Mouse (Mus musculus): ENCODE measurements at regions not wholly inside any gene's neighbourhood (a gene's known extent, or its start where the extent isn't known, plus 50 kb on each side); places are given as distances from the start of the nearest gene placed in this dataset.
"Not testable (repeated sequence)": the region's sequence is repeated elsewhere in the genome, so short reads cannot be mapped to it uniquely, and the experiment has no call there.

GRCm38 (mm10) chr8:40019281-40019943 is 655.5 kb upstream of the Adam24 start:
- Histone ChIP-seq H3K36me3 (no peaks in the 10 kb centered on the region), H3K9ac (no peak overlapping the region), H3K27ac (replicated peaks) (no peak overlapping the region), H3K4me2 (replicated peaks) (no peak overlapping the region), H3K27me3 (no peaks in the 10 kb centered on the region), H3K4me3 (replicated peaks) (no peak overlapping the region), H3K9me3 (replicated peaks) (peaks cover 3% of the 10 kb centered on the region; the same call in 1 of the 2 replicates), H3K4me1 (no peaks in the 10 kb centered on the region)
- no peak for ATAC-seq (ENCODE audit: insufficient number of reproducible peaks, low FRiP score, low TSS enrichment, low read depth)
- 86% methylated on average over 5 of the region's 5 CpGs for WGBS

- H3K36me3 ChIP-seq = no peaks in the 10 kb centered on the region
- no peak overlapping the region for H3K4me2 ChIP-seq (replicated peaks)
- no peaks in the 10 kb centered on the region for H3K27me3 ChIP-seq
- H3K27ac ChIP-seq (replicated peaks) = no peak overlapping the region
- ATAC-seq (ENCODE audit: insufficient number of reproducible peaks, low FRiP score, low TSS enrichment, low read depth) = no peak
- H3K9me3 ChIP-seq (replicated peaks) = no peaks in the 10 kb centered on the region
- H3K4me1 ChIP-seq = no peaks in the 10 kb centered on the region
- H3K9ac ChIP-seq = no peak overlapping the region
- H3K4me3 ChIP-seq (replicated peaks) = no peak overlapping the region
Observed at GRCm38 (mm10) chr8:40064145-40064544, 610.7 kb upstream of the Adam24 start.

- WGBS = 86% methylated on average over 2 of the region's 2 CpGs
Observed at GRCm38 (mm10) chr8:40071131-40071530, 603.7 kb upstream of the Adam24 start.

GRCm38 (mm10) chr8:40080976-40081375 is 593.9 kb upstream of the Adam24 start:
- H3K9me3 ChIP-seq (replicated peaks); H3K4me2 ChIP-seq (replicated peaks); ATAC-seq (ENCODE audit: insufficient number of reproducible peaks, low FRiP score, low TSS enrichment, low read depth); H3K4me1 ChIP-seq; H3K36me3 ChIP-seq; H3K4me3 ChIP-seq (replicated peaks); H3K27me3 ChIP-seq; H3K27ac ChIP-seq (replicated peaks); H3K9ac ChIP-seq: not testable (repeated sequence)

More at GRCm38 (mm10) chr8:40071131-40071530, 603.7 kb upstream of the Adam24 start:
- no peak overlapping the region for H3K9ac ChIP-seq
- no peaks in the 10 kb centered on the region for H3K27me3 ChIP-seq
- H3K36me3 ChIP-seq = no peaks in the 10 kb centered on the region
- no peak overlapping the region for H3K4me3 ChIP-seq (replicated peaks)
- no peak overlapping the region for H3K4me2 ChIP-seq (replicated peaks)
- no peak overlapping the region for H3K27ac ChIP-seq (replicated peaks)
- H3K4me1 ChIP-seq = no peaks in the 10 kb centered on the region
- H3K9me3 ChIP-seq (replicated peaks) = no peaks in the 10 kb centered on the region
- ATAC-seq (ENCODE audit: insufficient number of reproducible peaks, low FRiP score, low TSS enrichment, low read depth) = no peak

GRCm38 (mm10) chr8:40084129-40084528 is 590.7 kb upstream of the Adam24 start:
- Histone ChIP-seq H3K36me3 (no peaks in the 10 kb centered on the region), H3K4me1 (no peaks in the 10 kb centered on the region), H3K9ac (no peak overlapping the region), H3K4me2 (replicated peaks) (no peak overlapping the region), H3K27me3 (no peaks in the 10 kb centered on the region), H3K27ac (replicated peaks) (no peak overlapping the region), H3K4me3 (replicated peaks) (no peak overlapping the region), H3K9me3 (replicated peaks) (no peaks in the 10 kb centered on the region)
- no peak for ATAC-seq (ENCODE audit: insufficient number of reproducible peaks, low FRiP score, low TSS enrichment, low read depth)
- WGBS = 51% methylated on average over 1 of the region's 1 CpGs

GRCm38 (mm10) chr8:40089377-40089776 is 585.5 kb upstream of the Adam24 start:
- Histone ChIP-seq H3K4me2 (replicated peaks) (no peak overlapping the region), H3K4me1 (no peaks in the 10 kb centered on the region), H3K27ac (replicated peaks) (no peak overlapping the region), H3K36me3 (no peaks in the 10 kb centered on the region), H3K9me3 (replicated peaks) (no peaks in the 10 kb centered on the region), H3K9ac (no peak overlapping the region), H3K4me3 (replicated peaks) (no peak overlapping the region), H3K27me3 (no peaks in the 10 kb centered on the region)
- ATAC-seq (ENCODE audit: insufficient number of reproducible peaks, low FRiP score, low TSS enrichment, low read depth) = no peak
- WGBS = 81% methylated on average over 4 of the region's 4 CpGs

- Histone ChIP-seq H3K36me3 (no peaks in the 10 kb centered on the region), H3K4me2 (replicated peaks) (no peak overlapping the region), H3K9me3 (replicated peaks) (no peaks in the 10 kb centered on the region), H3K9ac (no peak overlapping the region), H3K4me1 (no peaks in the 10 kb centered on the region), H3K27me3 (no peaks in the 10 kb centered on the region), H3K4me3 (replicated peaks) (no peak overlapping the region), H3K27ac (replicated peaks) (no peak overlapping the region)
- no peak for ATAC-seq (ENCODE audit: insufficient number of reproducible peaks, low FRiP score, low TSS enrichment, low read depth)
- WGBS = 87% methylated on average over 3 of the region's 3 CpGs
Observed at GRCm38 (mm10) chr8:40124402-40124801, 550.5 kb upstream of the Adam24 start.

- H3K4me1 ChIP-seq = no peaks in the 10 kb centered on the region
- no peaks in the 10 kb centered on the region for H3K9me3 ChIP-seq (replicated peaks)
- no peak overlapping the region for H3K4me2 ChIP-seq (replicated peaks)
- no peak overlapping the region for H3K27ac ChIP-seq (replicated peaks)
- H3K27me3 ChIP-seq = no peaks in the 10 kb centered on the region
- no peak overlapping the region for H3K9ac ChIP-seq
- no peak overlapping the region for H3K4me3 ChIP-seq (replicated peaks)
- WGBS = 82% methylated on average over 8 of the region's 8 CpGs
- H3K36me3 ChIP-seq = no peaks in the 10 kb centered on the region
- no peak for ATAC-seq (ENCODE audit: insufficient number of reproducible peaks, low FRiP score, low TSS enrichment, low read depth)
Observed at GRCm38 (mm10) chr8:40127141-40127540, 547.7 kb upstream of the Adam24 start.

GRCm38 (mm10) chr8:40132662-40133257 is 542.1 kb upstream of the Adam24 start:
- H3K9me3 ChIP-seq (replicated peaks) = no peaks in the 10 kb centered on the region
- H3K36me3 ChIP-seq = no peaks in the 10 kb centered on the region
- H3K4me2 ChIP-seq (replicated peaks) = no peak overlapping the region
- no peak overlapping the region for H3K9ac ChIP-seq
- H3K4me3 ChIP-seq (replicated peaks) = no peak overlapping the region
- no peak for ATAC-seq (ENCODE audit: insufficient number of reproducible peaks, low FRiP score, low TSS enrichment, low read depth)
- WGBS = 18% methylated on average over 9 of the region's 9 CpGs
- no peaks in the 10 kb centered on the region for H3K4me1 ChIP-seq
- H3K27me3 ChIP-seq = no peaks in the 10 kb centered on the region
- no peak overlapping the region for H3K27ac ChIP-seq (replicated peaks)

GRCm38 (mm10) chr8:40150911-40151797 is 523.7 kb upstream of the Adam24 start:
- no peak for ATAC-seq (ENCODE audit: insufficient number of reproducible peaks, low FRiP score, low TSS enrichment, low read depth)
- Histone ChIP-seq H3K36me3 (no peaks in the 10 kb centered on the region), H3K9ac (no peak overlapping the region), H3K4me1 (no peaks in the 10 kb centered on the region), H3K4me2 (replicated peaks) (peak overlapping the region; percentile 54), H3K27ac (replicated peaks) (no peak overlapping the region), H3K4me3 (replicated peaks) (peak overlapping the region; percentile 30), H3K9me3 (replicated peaks) (no peaks in the 10 kb centered on the region), H3K27me3 (no peaks in the 10 kb centered on the region)
- 14% methylated on average over 21 of the region's 21 CpGs for WGBS

- H3K27ac ChIP-seq (replicated peaks) = no peak overlapping the region
- 55% methylated on average over 2 of the region's 2 CpGs for WGBS
- H3K36me3 ChIP-seq = no peaks in the 10 kb centered on the region
- ATAC-seq (ENCODE audit: insufficient number of reproducible peaks, low FRiP score, low TSS enrichment, low read depth) = no peak
- H3K4me2 ChIP-seq (replicated peaks) = no peak overlapping the region
- H3K9me3 ChIP-seq (replicated peaks) = no peaks in the 10 kb centered on the region
- H3K4me3 ChIP-seq (replicated peaks) = no peak overlapping the region
- H3K9ac ChIP-seq = no peak overlapping the region
- no peaks in the 10 kb centered on the region for H3K27me3 ChIP-seq
- no peaks in the 10 kb centered on the region for H3K4me1 ChIP-seq
Observed at GRCm38 (mm10) chr8:40152451-40152850, 522.4 kb upstream of the Adam24 start.
